ENCODE assay signal across 19 mouse cellular contexts in genomic region chr7:144604735-144605134, GRCm38 (mm10). TPM values are rescaled to one million over a fixed set of nuclear protein-coding genes. Genes with fewer than 3 reads are reported as not detected.
DNase-seq lines count a peak whose midpoint lies in the region; ATAC-seq and TF ChIP-seq lines count a peak whose summit lies in the region.
"Had no signal": no experiment of that assay in that cellular context is flagged by ENCODE, and none has a peak within 500 bp of the region (broad histone marks: within the 10 kb centered on the region; RNA-seq: fewer than 3 reads in every experiment).

No protein-coding gene starts in this region.

- H3K4me1 ChIP-seq in heart, postnatal 0 days (ENCODE audit: control insufficient read depth, insufficient read depth) = peaks cover 9% of the 10 kb centered on the region
- no peaks in the 10 kb centered on the region for H3K4me1 ChIP-seq in lung, postnatal 0 days (ENCODE audit: insufficient read depth, low read depth, low read length)
- peaks cover 2% of the 10 kb centered on the region; the same call in 1 of the 2 replicates for H3K4me1 ChIP-seq in lung, adult 2 months (ENCODE audit: control insufficient read depth, insufficient read depth, low read length)
- H3K4me1 ChIP-seq in small intestine, adult 2 months (ENCODE audit: control insufficient read depth, insufficient read depth, insufficient read length, low read length) = peaks cover 16% of the 10 kb centered on the region; the same call in 1 of the 2 replicates

- no peak for TF ChIP-seq CTCF in heart, postnatal 0 days (IDR thresholded peaks at IDR 0.05; ENCODE audit: low read depth)
- TF ChIP-seq CTCF in lung, postnatal 0 days (IDR thresholded peaks at IDR 0.05) = no peak
- no peak for TF ChIP-seq CTCF in lung, adult 2 months (IDR thresholded peaks at IDR 0.05; ENCODE audit: insufficient read depth, low read length)
- TF ChIP-seq CTCF in small intestine, adult 2 months (IDR thresholded peaks at IDR 0.05; ENCODE audit: extremely low read depth, insufficient read length, insufficient replicate concordance, low read depth, low read length) = no peak

- no peaks in the 10 kb centered on the region for H3K27me3 ChIP-seq in heart, postnatal 0 days (ENCODE audit: control insufficient read depth, insufficient read depth, low read length)
- H3K27me3 ChIP-seq in lung, postnatal 0 days (replicated peaks; ENCODE audit: insufficient read depth, low read length) = no peaks in the 10 kb centered on the region
- no peaks in the 10 kb centered on the region for H3K27me3 ChIP-seq in small intestine, adult 2 months (ENCODE audit: control insufficient read depth, insufficient read depth, low read length)
- H3K27me3 ChIP-seq: hindbrain, embryonic 12.5 days had no signal

- no peak overlapping the region for H3K4me2 ChIP-seq in heart, postnatal 0 days (ENCODE audit: low read depth, low read length)
- H3K4me2 ChIP-seq in lung, postnatal 0 days (replicated peaks; ENCODE audit: low read depth, low read length) = no peak overlapping the region
- H3K4me2 ChIP-seq: hindbrain, embryonic 12.5 days had no signal

- no peak overlapping the region for H3K27ac ChIP-seq in heart, postnatal 0 days (ENCODE audit: low read depth)
- no peak overlapping the region for H3K27ac ChIP-seq in lung, postnatal 0 days (ENCODE audit: low read length)
- 0 out of 2 replicates have a peak overlapping the region, but pooled peaks have one; percentile 9 for H3K27ac ChIP-seq in small intestine, adult 2 months (ENCODE audit: insufficient read depth, low read depth, low read length)
- H3K27ac ChIP-seq: embryonic facial prominence, embryonic 10.5 days; gastrocnemius, adult 2 months; heart, embryonic 10.5 days; hindbrain, embryonic 12.5 days had no signal

- H3K9ac ChIP-seq in heart, postnatal 0 days (replicated peaks; ENCODE audit: low read depth, low read length) = no peak overlapping the region
- H3K9ac ChIP-seq in lung, postnatal 0 days (replicated peaks; ENCODE audit: low read depth) = no peak overlapping the region
- H3K9ac ChIP-seq: hindbrain, embryonic 12.5 days had no signal

- WGBS in heart, postnatal 0 days = 17% methylated on average over 4 of the region's 4 CpGs
- 30% methylated on average over 4 of the region's 4 CpGs for WGBS in lung, postnatal 0 days
- WGBS in lung, adult 2 months = 26% methylated on average over 4 of the region's 4 CpGs
- 16% methylated on average over 4 of the region's 4 CpGs for WGBS in small intestine, adult 2 months

- DNase-seq in heart, postnatal 0 days (ENCODE audit: low spot score) = no peak
- no peak for DNase-seq in heart, adult 9 months (ENCODE audit: low spot score in 2 of 2)
- no peak for DNase-seq in lung, postnatal 0 days (ENCODE audit: low spot score)
- no peak for DNase-seq in lung, adult 2 months
- peak; percentile 13 for DNase-seq in adipocyte (ENCODE audit: low spot score)
- DNase-seq in cerebellum, adult 8-10 months = no peak
- DNase-seq: adrenal gland, postnatal 14 days; cerebellum, adult 11-12 months; cerebellum, adult 9-11 months; cerebellum, postnatal 36 days; gastrocnemius, adult 2 months; gastrocnemius, postnatal 25 days; heart, postnatal 36 days had no signal

- no peak overlapping the region for H3K4me3 ChIP-seq in heart, postnatal 0 days (ENCODE audit: low read depth, low read length)
- H3K4me3 ChIP-seq in lung, postnatal 0 days (ENCODE audit: low read depth, low read length) = no peak overlapping the region
- no peak overlapping the region for H3K4me3 ChIP-seq in lung, adult 2 months (replicated peaks; ENCODE audit: extremely low read depth, low read depth, low read length)
- H3K4me3 ChIP-seq in small intestine, adult 2 months (ENCODE audit: low read depth, low read length) = no peak overlapping the region
- H3K4me3 ChIP-seq: embryonic facial prominence, embryonic 10.5 days; gastrocnemius, adult 2 months; heart, embryonic 10.5 days; hindbrain, embryonic 12.5 days had no signal

- TF ChIP-seq EP300 in heart, postnatal 0 days (IDR thresholded peaks at IDR 0.05; ENCODE audit: low read depth) = no peak
- no peak for TF ChIP-seq EP300 in lung, postnatal 0 days (IDR thresholded peaks at IDR 0.05)

- no peaks in the 10 kb centered on the region for H3K36me3 ChIP-seq in heart, postnatal 0 days (replicated peaks; ENCODE audit: control insufficient read depth, insufficient read depth, low read length)
- 0 out of 2 replicates have a peak, but pooled peaks cover 7% of the 10 kb centered on the region for H3K36me3 ChIP-seq in lung, postnatal 0 days (ENCODE audit: insufficient read depth, low read length)
- no peaks in the 10 kb centered on the region for H3K36me3 ChIP-seq in small intestine, adult 2 months (ENCODE audit: control insufficient read depth, insufficient read depth, low read length)
- H3K36me3 ChIP-seq: hindbrain, embryonic 12.5 days had no signal

- no peak for TF ChIP-seq POLR2A in lung, adult 2 months (IDR thresholded peaks at IDR 0.05; ENCODE audit: borderline replicate concordance, extremely low read depth, low read depth, low read length)
- no peak for TF ChIP-seq POLR2A in small intestine, adult 2 months (IDR thresholded peaks at IDR 0.05; ENCODE audit: low read depth, low read length)

- ATAC-seq in heart, postnatal 0 days (ENCODE audit: insufficient read depth, low read depth) = peak; percentile 51; the same call in 1 of the 2 replicates
- peak; percentile 16; the same call in 1 of the 2 replicates for ATAC-seq in lung, postnatal 0 days
- ATAC-seq: forebrain, embryonic 14.5 days; hindbrain, embryonic 16.5 days had no signal

- H3K9me3 ChIP-seq in heart, postnatal 0 days (replicated peaks; ENCODE audit: control insufficient read depth, low read length) = no peaks in the 10 kb centered on the region
- no peaks in the 10 kb centered on the region for H3K9me3 ChIP-seq in lung, postnatal 0 days (ENCODE audit: low read length)
- H3K9me3 ChIP-seq: embryonic facial prominence, embryonic 10.5 days; heart, embryonic 10.5 days; hindbrain, embryonic 12.5 days had no signal

RNA-seq across cellular contexts. Expression of gene Fadd, which starts 22.5 kb away (rescaled TPM):
- 5.2 and 7.4 TPM in 2 replicates for total RNA-seq in heart, postnatal 0 days (2014; rRNA removed; ENCODE audit: low replicate concordance)
- polyA plus RNA-seq in heart, postnatal 0 days (2015; fragmentation: Nextera tagmentation; extraction: Ambion mirVana) = 10.6 and 11.3 TPM in 2 replicates
- polyA plus RNA-seq in lung, postnatal 0 days (2015; fragmentation: Nextera tagmentation; extraction: Ambion mirVana) = 7.4 and 8.1 TPM in 2 replicates
- polyA plus RNA-seq in lung, adult 2 months (2012; rRNA removed) = 9.2 and 11.6 TPM in 2 replicates
- 8.2 and 16.7 TPM in 2 replicates for polyA plus RNA-seq in small intestine, adult 2 months (2012; rRNA removed)

RNA-seq across cellular contexts. Expression of gene Ppfia1, which starts 51.2 kb away (rescaled TPM):
- total RNA-seq in heart, postnatal 0 days (2014; rRNA removed; ENCODE audit: low replicate concordance) = 33.5 and 43.5 TPM in 2 replicates
- 15.6 and 18.6 TPM in 2 replicates for polyA plus RNA-seq in heart, postnatal 0 days (2015; fragmentation: Nextera tagmentation; extraction: Ambion mirVana)
- 19.7 and 22.0 TPM in 2 replicates for polyA plus RNA-seq in lung, postnatal 0 days (2015; fragmentation: Nextera tagmentation; extraction: Ambion mirVana)
- polyA plus RNA-seq in lung, adult 2 months (2012; rRNA removed) = 30.5 and 40.9 TPM in 2 replicates
- 10.4 and 22.3 TPM in 2 replicates for polyA plus RNA-seq in small intestine, adult 2 months (2012; rRNA removed)
